Mouse (Mus musculus): ENCODE data around the gene Olfr676. TPM values are rescaled to one million over a fixed set of nuclear protein-coding genes. Genes with fewer than 3 reads are reported as not detected.

The Olfr676 gene
- polyA plus RNA-seq (2015; fragmentation: Illumina TruSeq; extraction: RNeasy Lipid Tissue Mini Kit (QIAGEN cat#74804); ENCODE audit: insufficient read depth, low read depth, low replicate concordance), result not detected

DNA sequence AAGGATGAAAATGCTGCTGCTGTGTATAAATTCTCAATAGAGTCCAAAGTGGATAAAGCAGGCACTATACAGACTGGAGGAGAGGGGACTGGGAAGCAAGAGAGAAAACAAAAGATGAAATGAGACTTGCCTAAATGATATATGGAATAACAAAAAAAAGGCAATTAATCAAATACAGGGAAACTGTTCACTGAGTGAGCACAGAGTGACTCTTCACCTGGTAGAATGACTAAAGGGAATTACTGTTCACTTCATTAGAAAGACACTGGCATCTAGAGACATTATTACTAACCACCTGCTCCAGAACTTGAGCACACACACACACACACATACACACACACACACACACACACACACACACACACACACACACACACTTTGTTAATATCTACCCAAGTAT, at the start of gene Olfr676:
Gene Olfr676, plus strand, starts transcription at position 301 of the 400 bp plus-strand sequence.

GRCm38 (mm10) chr7:105001929-105002328, 30.6 kb upstream of the Olfr676 start, which contains the start of gene Olfr672:
TSS of gene Olfr672 (minus strand) at chr7:105002029.

DNA sequence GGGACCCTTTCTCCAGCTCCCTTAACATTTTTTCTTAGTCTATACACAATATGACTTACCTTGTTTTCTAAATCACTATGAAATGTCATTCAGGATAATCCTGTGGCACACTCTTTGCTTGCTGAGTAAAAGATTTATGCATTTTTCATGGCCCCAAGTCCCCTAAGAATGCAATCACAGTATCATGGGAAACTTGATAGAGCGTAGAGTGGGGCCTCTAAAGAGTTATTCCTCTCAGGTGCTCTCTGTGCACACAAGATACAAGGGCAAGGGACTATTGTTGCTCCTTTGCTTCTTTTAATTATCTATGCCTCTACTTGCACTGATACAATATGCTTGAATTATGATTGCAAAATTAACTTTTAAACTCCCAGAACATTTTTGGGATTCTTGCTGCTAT, 4.1 kb upstream of the Olfr676 start, which contains the start of gene Olfr675:
Gene Olfr675, minus strand, starts transcription at position 101 of the 400 bp plus-strand sequence.

DNA sequence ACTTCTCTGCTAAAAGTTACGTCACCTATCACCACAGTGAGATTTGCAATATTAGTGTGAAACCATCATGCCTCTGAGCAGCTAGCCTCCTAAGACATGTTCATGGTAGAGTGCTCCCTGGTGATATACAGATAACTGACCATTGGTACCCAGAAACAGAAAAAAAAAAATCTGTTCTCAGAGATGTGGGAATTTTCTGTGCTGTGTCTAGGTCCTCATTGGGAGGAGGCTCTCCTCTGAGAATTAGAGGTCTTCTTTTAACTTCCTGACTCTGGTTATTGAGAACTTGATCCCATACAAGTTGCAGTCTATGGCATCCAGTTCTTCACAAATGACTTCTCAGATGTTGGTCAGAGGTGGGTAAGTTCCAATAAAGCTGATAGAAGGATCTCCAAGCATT, 31.7 kb downstream of the Olfr676 start, which contains the start of gene Olfr678:
Gene Olfr678, plus strand, starts transcription at position 301 of the 400 bp plus-strand sequence.

GRCm38 (mm10) chr7:105080905-105081304, 48.4 kb downstream of the Olfr676 start, which contains the start of gene Olfr679:
TSS of gene Olfr679 (plus strand) at chr7:105081205.

Other genes starting within 250 kb of the Olfr676 start
- gene Usp17lb, start 190.1 kb upstream of the Olfr676 start, polyA plus RNA-seq (2015; fragmentation: Illumina TruSeq; extraction: RNeasy Lipid Tissue Mini Kit (QIAGEN cat#74804); ENCODE audit: insufficient read depth, low read depth, low replicate concordance), result not detected
- gene Usp17la, start 175.7 kb upstream of the Olfr676 start, polyA plus RNA-seq (2015; fragmentation: Illumina TruSeq; extraction: RNeasy Lipid Tissue Mini Kit (QIAGEN cat#74804); ENCODE audit: insufficient read depth, low read depth, low replicate concordance), result not detected
- gene Olfr665, start 154.7 kb upstream of the Olfr676 start, polyA plus RNA-seq (2015; fragmentation: Illumina TruSeq; extraction: RNeasy Lipid Tissue Mini Kit (QIAGEN cat#74804); ENCODE audit: insufficient read depth, low read depth, low replicate concordance), result not detected
- gene Olfr666, start 136.7 kb upstream of the Olfr676 start, polyA plus RNA-seq (2015; fragmentation: Illumina TruSeq; extraction: RNeasy Lipid Tissue Mini Kit (QIAGEN cat#74804); ENCODE audit: insufficient read depth, low read depth, low replicate concordance), result not detected
- not detected for gene Olfr667, start 111.2 kb upstream of the Olfr676 start, polyA plus RNA-seq (2015; fragmentation: Illumina TruSeq; extraction: RNeasy Lipid Tissue Mini Kit (QIAGEN cat#74804); ENCODE audit: insufficient read depth, low read depth, low replicate concordance)
- gene Olfr668, start 104.6 kb upstream of the Olfr676 start, polyA plus RNA-seq (2015; fragmentation: Illumina TruSeq; extraction: RNeasy Lipid Tissue Mini Kit (QIAGEN cat#74804); ENCODE audit: insufficient read depth, low read depth, low replicate concordance), result not detected
- not detected for gene Olfr669, start 98.5 kb upstream of the Olfr676 start, polyA plus RNA-seq (2015; fragmentation: Illumina TruSeq; extraction: RNeasy Lipid Tissue Mini Kit (QIAGEN cat#74804); ENCODE audit: insufficient read depth, low read depth, low replicate concordance)
- gene Olfr670, start 70.1 kb upstream of the Olfr676 start, polyA plus RNA-seq (2015; fragmentation: Illumina TruSeq; extraction: RNeasy Lipid Tissue Mini Kit (QIAGEN cat#74804); ENCODE audit: insufficient read depth, low read depth, low replicate concordance), result not detected
- not detected for gene Olfr671, start 53.6 kb upstream of the Olfr676 start, polyA plus RNA-seq (2015; fragmentation: Illumina TruSeq; extraction: RNeasy Lipid Tissue Mini Kit (QIAGEN cat#74804); ENCODE audit: insufficient read depth, low read depth, low replicate concordance)
- gene Olfr672, start 30.7 kb upstream of the Olfr676 start, polyA plus RNA-seq (2015; fragmentation: Illumina TruSeq; extraction: RNeasy Lipid Tissue Mini Kit (QIAGEN cat#74804); ENCODE audit: insufficient read depth, low read depth, low replicate concordance), result not detected
- gene Olfr675, start 4.2 kb upstream of the Olfr676 start, polyA plus RNA-seq (2015; fragmentation: Illumina TruSeq; extraction: RNeasy Lipid Tissue Mini Kit (QIAGEN cat#74804); ENCODE audit: insufficient read depth, low read depth, low replicate concordance), result not detected
- not detected for gene Olfr677, start 18.7 kb downstream of the Olfr676 start, polyA plus RNA-seq (2015; fragmentation: Illumina TruSeq; extraction: RNeasy Lipid Tissue Mini Kit (QIAGEN cat#74804); ENCODE audit: insufficient read depth, low read depth, low replicate concordance)
- gene Olfr678, start 31.8 kb downstream of the Olfr676 start, polyA plus RNA-seq (2015; fragmentation: Illumina TruSeq; extraction: RNeasy Lipid Tissue Mini Kit (QIAGEN cat#74804); ENCODE audit: insufficient read depth, low read depth, low replicate concordance), result not detected
- gene Olfr679, start 48.5 kb downstream of the Olfr676 start, polyA plus RNA-seq (2015; fragmentation: Illumina TruSeq; extraction: RNeasy Lipid Tissue Mini Kit (QIAGEN cat#74804); ENCODE audit: insufficient read depth, low read depth, low replicate concordance), result not detected
- gene Olfr680-ps1, start 60.1 kb downstream of the Olfr676 start, polyA plus RNA-seq (2015; fragmentation: Illumina TruSeq; extraction: RNeasy Lipid Tissue Mini Kit (QIAGEN cat#74804); ENCODE audit: insufficient read depth, low read depth, low replicate concordance), result not detected
- not detected for gene Olfr681, start 84.1 kb downstream of the Olfr676 start, polyA plus RNA-seq (2015; fragmentation: Illumina TruSeq; extraction: RNeasy Lipid Tissue Mini Kit (QIAGEN cat#74804); ENCODE audit: insufficient read depth, low read depth, low replicate concordance)
- not detected for gene Olfr683, start 114.3 kb downstream of the Olfr676 start, polyA plus RNA-seq (2015; fragmentation: Illumina TruSeq; extraction: RNeasy Lipid Tissue Mini Kit (QIAGEN cat#74804); ENCODE audit: insufficient read depth, low read depth, low replicate concordance)
- not detected for gene Olfr684, start 131.0 kb downstream of the Olfr676 start, polyA plus RNA-seq (2015; fragmentation: Illumina TruSeq; extraction: RNeasy Lipid Tissue Mini Kit (QIAGEN cat#74804); ENCODE audit: insufficient read depth, low read depth, low replicate concordance)
- gene Olfr685, start 153.3 kb downstream of the Olfr676 start, polyA plus RNA-seq (2015; fragmentation: Illumina TruSeq; extraction: RNeasy Lipid Tissue Mini Kit (QIAGEN cat#74804); ENCODE audit: insufficient read depth, low read depth, low replicate concordance), result not detected
- gene Olfr686, start 174.8 kb downstream of the Olfr676 start, polyA plus RNA-seq (2015; fragmentation: Illumina TruSeq; extraction: RNeasy Lipid Tissue Mini Kit (QIAGEN cat#74804); ENCODE audit: insufficient read depth, low read depth, low replicate concordance), result not detected